Mouse (Mus musculus): ENCODE results near the gene Gmds. TPM values are rescaled to one million over a fixed set of nuclear protein-coding genes. Genes with fewer than 3 reads are reported as not detected.

Gene Gmds
- 2.6 and 5.5 TPM in 2 replicates for polyA plus RNA-seq (2012; ENCODE audit: insufficient read depth, insufficient read length, missing spikeins)

- Histone ChIP-seq H3K27ac (replicated peaks; ENCODE audit: low read depth, low read length) (peak within 1 kb of the TSS; percentile 83), H3K4me3 (ENCODE audit: insufficient read depth, low read depth, low read length) (peak within 1 kb of the TSS; percentile 86), H3K4me1 (ENCODE audit: control insufficient read depth, insufficient read depth, insufficient read length, low read length) (peaks cover 2% of the 10 kb centered on the region; the same call in 1 of the 2 replicates)
Observed at GRCm38 (mm10) chr13:32338513-32339365, at the start of gene Gmds. TSS of gene Gmds (minus strand) at chr13:32338740.

- Histone ChIP-seq H3K4me1 (ENCODE audit: control insufficient read depth, insufficient read depth, insufficient read length, low read length) (no peaks in the 10 kb centered on the region), H3K27ac (replicated peaks; ENCODE audit: low read depth, low read length) (no peak overlapping the region), H3K4me3 (ENCODE audit: insufficient read depth, low read depth, low read length) (no peak overlapping the region)
Observed at GRCm38 (mm10) chr13:32385421-32386092, 47.0 kb upstream of the Gmds start.

GRCm38 (mm10) chr13:32382227-32383010 is 43.9 kb upstream of the Gmds start:
- no peaks in the 10 kb centered on the region for H3K4me1 ChIP-seq (ENCODE audit: control insufficient read depth, insufficient read depth, insufficient read length, low read length)
- H3K27ac ChIP-seq (replicated peaks; ENCODE audit: low read depth, low read length), result no peak overlapping the region
- no peak overlapping the region for H3K4me3 ChIP-seq (ENCODE audit: insufficient read depth, low read depth, low read length)

GRCm38 (mm10) chr13:32378634-32379033 is 40.1 kb upstream of the Gmds start:
- no peak overlapping the region for H3K4me3 ChIP-seq (ENCODE audit: insufficient read depth, low read depth, low read length)
- H3K4me1 ChIP-seq (ENCODE audit: control insufficient read depth, insufficient read depth, insufficient read length, low read length), result no peaks in the 10 kb centered on the region
- no peak overlapping the region for H3K27ac ChIP-seq (replicated peaks; ENCODE audit: low read depth, low read length)

GRCm38 (mm10) chr13:32372531-32372883 is 34.0 kb upstream of the Gmds start:
- no peak overlapping the region for H3K27ac ChIP-seq (replicated peaks; ENCODE audit: low read depth, low read length)

GRCm38 (mm10) chr13:32371874-32372530 is 33.5 kb upstream of the Gmds start:
- Histone ChIP-seq H3K4me1 (ENCODE audit: control insufficient read depth, insufficient read depth, insufficient read length, low read length) (no peaks in the 10 kb centered on the region), H3K27ac (replicated peaks; ENCODE audit: low read depth, low read length) (no peak overlapping the region), H3K4me3 (ENCODE audit: insufficient read depth, low read depth, low read length) (no peak overlapping the region)

More at GRCm38 (mm10) chr13:32372531-32372883, 34.0 kb upstream of the Gmds start:
- no peaks in the 10 kb centered on the region for H3K4me1 ChIP-seq (ENCODE audit: control insufficient read depth, insufficient read depth, insufficient read length, low read length)
- no peak overlapping the region for H3K4me3 ChIP-seq (ENCODE audit: insufficient read depth, low read depth, low read length)

GRCm38 (mm10) chr13:32370751-32371150 is 32.2 kb upstream of the Gmds start:
- Histone ChIP-seq H3K27ac (replicated peaks; ENCODE audit: low read depth, low read length) (no peak overlapping the region), H3K4me3 (ENCODE audit: insufficient read depth, low read depth, low read length) (no peak overlapping the region), H3K4me1 (ENCODE audit: control insufficient read depth, insufficient read depth, insufficient read length, low read length) (no peaks in the 10 kb centered on the region)

GRCm38 (mm10) chr13:32370135-32370534 is 31.6 kb upstream of the Gmds start:
- no peak overlapping the region for H3K27ac ChIP-seq (replicated peaks; ENCODE audit: low read depth, low read length)
- H3K4me3 ChIP-seq (ENCODE audit: insufficient read depth, low read depth, low read length), result no peak overlapping the region
- no peaks in the 10 kb centered on the region for H3K4me1 ChIP-seq (ENCODE audit: control insufficient read depth, insufficient read depth, insufficient read length, low read length)

GRCm38 (mm10) chr13:32337735-32338512 is 616 bp downstream of the Gmds start:
- H3K27ac ChIP-seq (replicated peaks; ENCODE audit: low read depth, low read length), result no peak overlapping the region
- peak overlapping the region; percentile 86 for H3K4me3 ChIP-seq (ENCODE audit: insufficient read depth, low read depth, low read length)
- peaks cover 2% of the 10 kb centered on the region; the same call in 1 of the 2 replicates for H3K4me1 ChIP-seq (ENCODE audit: control insufficient read depth, insufficient read depth, insufficient read length, low read length)

GRCm38 (mm10) chr13:32318309-32318708 is 20.2 kb downstream of the Gmds start:
- Histone ChIP-seq H3K4me1 (ENCODE audit: control insufficient read depth, insufficient read depth, insufficient read length, low read length) (no peaks in the 10 kb centered on the region), H3K4me3 (ENCODE audit: insufficient read depth, low read depth, low read length) (no peak overlapping the region), H3K27ac (replicated peaks; ENCODE audit: low read depth, low read length) (no peak overlapping the region)

- Histone ChIP-seq H3K4me3 (ENCODE audit: insufficient read depth, low read depth, low read length) (no peak overlapping the region), H3K27ac (replicated peaks; ENCODE audit: low read depth, low read length) (no peak overlapping the region), H3K4me1 (ENCODE audit: control insufficient read depth, insufficient read depth, insufficient read length, low read length) (no peaks in the 10 kb centered on the region)
Observed at GRCm38 (mm10) chr13:32317354-32317753, 21.2 kb downstream of the Gmds start.

GRCm38 (mm10) chr13:32312663-32313062 is 25.9 kb downstream of the Gmds start:
- H3K4me1 ChIP-seq (ENCODE audit: control insufficient read depth, insufficient read depth, insufficient read length, low read length), result no peaks in the 10 kb centered on the region
- no peak overlapping the region for H3K27ac ChIP-seq (replicated peaks; ENCODE audit: low read depth, low read length)
- no peak overlapping the region for H3K4me3 ChIP-seq (ENCODE audit: insufficient read depth, low read depth, low read length)

GRCm38 (mm10) chr13:32311476-32311875 is 27.1 kb downstream of the Gmds start:
- no peak overlapping the region for H3K27ac ChIP-seq (replicated peaks; ENCODE audit: low read depth, low read length)
- no peak overlapping the region for H3K4me3 ChIP-seq (ENCODE audit: insufficient read depth, low read depth, low read length)
- H3K4me1 ChIP-seq (ENCODE audit: control insufficient read depth, insufficient read depth, insufficient read length, low read length), result no peaks in the 10 kb centered on the region

GRCm38 (mm10) chr13:32298456-32298855 is 40.1 kb downstream of the Gmds start:
- Histone ChIP-seq H3K4me3 (ENCODE audit: insufficient read depth, low read depth, low read length) (no peak overlapping the region), H3K4me1 (ENCODE audit: control insufficient read depth, insufficient read depth, insufficient read length, low read length) (no peaks in the 10 kb centered on the region), H3K27ac (replicated peaks; ENCODE audit: low read depth, low read length) (no peak overlapping the region)
